In the genomic region with DNA sequence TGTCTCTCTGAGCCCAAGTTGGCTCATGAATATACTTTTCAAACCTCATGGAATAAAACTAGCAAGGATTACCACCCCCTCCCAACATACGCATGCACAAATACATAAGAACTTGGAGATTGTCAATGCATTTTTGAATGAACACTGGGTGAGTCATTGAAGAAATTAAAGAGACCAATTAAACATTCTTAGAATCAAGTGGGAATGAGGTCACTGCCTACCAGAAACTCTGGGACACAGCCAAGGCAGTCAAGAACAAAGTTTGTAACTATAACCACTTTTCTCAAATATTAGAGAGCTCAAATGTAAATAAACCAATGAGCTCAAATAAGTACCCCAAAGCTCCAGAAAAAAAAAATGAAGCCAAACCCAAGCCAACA, we compare ENCODE assay signal across 22 mouse cellular contexts.
"Had no signal": no experiment of that assay in that cellular context is flagged by ENCODE, and none has a peak within 500 bp of the region (broad histone marks: within the 10 kb centered on the region; RNA-seq: fewer than 3 reads in every experiment).

No protein-coding gene starts in this region.

- H3K9me3 ChIP-seq: kidney, embryonic 15.5 days; limb, embryonic 10.5 days; limb, embryonic 13.5 days; liver, embryonic 12.5 days; liver, embryonic 15.5 days; midbrain, embryonic 12.5 days; midbrain, embryonic 15.5 days; neural tube, embryonic 12.5 days; neural tube, embryonic 15.5 days; stomach, embryonic 15.5 days had no signal

- H3K4me3 ChIP-seq: kidney, embryonic 15.5 days; layer of hippocampus, adult 2 months; limb, embryonic 10.5 days; limb, embryonic 13.5 days; liver, embryonic 12.5 days; liver, embryonic 15.5 days; midbrain, embryonic 12.5 days; midbrain, embryonic 15.5 days; neural tube, embryonic 12.5 days; neural tube, embryonic 15.5 days; stomach, embryonic 15.5 days had no signal

- H3K36me3 ChIP-seq: kidney, embryonic 15.5 days; limb, embryonic 10.5 days; limb, embryonic 13.5 days; liver, embryonic 12.5 days; liver, embryonic 15.5 days; midbrain, embryonic 12.5 days; midbrain, embryonic 15.5 days; neural tube, embryonic 12.5 days; neural tube, embryonic 15.5 days; stomach, embryonic 15.5 days had no signal

- H3K4me1 ChIP-seq: kidney, embryonic 15.5 days; limb, embryonic 10.5 days; limb, embryonic 13.5 days; liver, embryonic 12.5 days; liver, embryonic 15.5 days; midbrain, embryonic 12.5 days; midbrain, embryonic 15.5 days; neural tube, embryonic 12.5 days; neural tube, embryonic 15.5 days; stomach, embryonic 15.5 days had no signal

- H3K4me2 ChIP-seq: kidney, embryonic 15.5 days; limb, embryonic 13.5 days; liver, embryonic 12.5 days; liver, embryonic 15.5 days; midbrain, embryonic 12.5 days; midbrain, embryonic 15.5 days; neural tube, embryonic 12.5 days; neural tube, embryonic 15.5 days; stomach, embryonic 15.5 days had no signal

- ATAC-seq: intestine, embryonic 16.5 days; liver, embryonic 12.5 days had no signal

- H3K9ac ChIP-seq: kidney, embryonic 15.5 days; limb, embryonic 13.5 days; liver, embryonic 12.5 days; liver, embryonic 15.5 days; midbrain, embryonic 12.5 days; midbrain, embryonic 15.5 days; neural tube, embryonic 12.5 days; neural tube, embryonic 15.5 days; stomach, embryonic 15.5 days had no signal

- DNase-seq: kidney, adult 8-10 months; kidney, postnatal 10 days; layer of hippocampus, adult 9-11 months; liver; right cerebral cortex, adult 18-20 months; right cerebral cortex, postnatal 14 days; right cerebral cortex, postnatal 4 days; thymus, adult 2 months; thymus, postnatal 14 days had no signal

- H3K27me3 ChIP-seq: kidney, embryonic 15.5 days; liver, embryonic 12.5 days; liver, embryonic 15.5 days; midbrain, embryonic 12.5 days; midbrain, embryonic 15.5 days; neural tube, embryonic 12.5 days; neural tube, embryonic 15.5 days; stomach, embryonic 15.5 days had no signal

- H3K27ac ChIP-seq: hindbrain, postnatal 0 days; kidney, embryonic 15.5 days; layer of hippocampus, adult 2 months; limb, embryonic 10.5 days; limb, embryonic 13.5 days; liver, embryonic 12.5 days; liver, embryonic 15.5 days; midbrain, embryonic 12.5 days; midbrain, embryonic 15.5 days; neural tube, embryonic 12.5 days; neural tube, embryonic 15.5 days; stomach, embryonic 15.5 days had no signal
